Mouse (Mus musculus): ENCODE data around the gene Ccdc81.
A peak's percentile ranks its signal among the peaks of the same experiment; 100 is the strongest.

DNA sequence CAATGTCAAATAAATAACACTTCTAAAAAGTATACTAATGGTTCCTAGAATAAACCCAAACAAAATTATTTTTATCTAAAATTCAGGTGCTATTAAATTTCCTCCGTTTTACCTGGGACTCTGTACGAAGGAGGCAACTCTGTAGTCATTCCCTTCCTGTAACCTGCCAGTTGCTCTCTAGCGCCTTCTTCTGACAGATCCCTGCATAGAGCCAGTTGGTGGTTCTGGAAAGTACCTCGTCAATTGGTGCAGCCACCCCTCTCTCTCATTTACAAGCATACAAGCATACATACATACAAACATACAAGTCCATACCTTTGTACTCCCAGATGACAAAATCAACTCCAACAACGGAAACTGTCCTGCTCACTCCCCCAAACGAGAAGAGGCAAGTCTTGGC lies 59.9 kb downstream of the Ccdc81 start:
- TF ChIP-seq CTCF (IDR thresholded peaks at IDR 0.05; ENCODE audit: borderline replicate concordance, extremely low read depth, insufficient read depth, insufficient read length) (peak; percentile 58; the same call in 1 of the 2 replicates), POLR2A (IDR thresholded peaks at IDR 0.05; ENCODE audit: borderline replicate concordance, extremely low read depth, insufficient read depth, insufficient read length, poor library complexity, severe bottlenecking) (no peak)

All from brain, embryonic 14.5 days (tissue).